Mouse (Mus musculus) embryonic facial prominence, embryonic 15.5 days (tissue): ENCODE measurements at regions not wholly inside any gene's neighbourhood (a gene's known extent, or its start where the extent isn't known, plus 50 kb on each side); places are given as distances from the start of the nearest gene placed in this dataset.

Experiments used
- ATAC-seq: fragments of 200-750 bp; cut with Nextera tagmentation; 2 replicates; pipeline ENCODE4 v1.8.0; 2017; ENCODE audit warnings: low read depth, moderate TSS enrichment; ENCODE audit not compliant: insufficient number of reproducible peaks, low FRiP score, low TSS enrichment
- H3K27ac ChIP-seq: fragments of 300-500 bp; sonication (generic); replicated peaks from 2 replicates; pipeline ENCODE4 v1.5.1; 2015; ENCODE audit warnings: mild to moderate bottlenecking, inconsistent platforms
- H3K27me3 ChIP-seq: fragments of 300-500 bp; sonication (generic); 2 replicates; pipeline ENCODE4 v1.6.1; 2015; ENCODE audit warnings: inconsistent platforms
- H3K36me3 ChIP-seq: fragments of 300-500 bp; sonication (generic); 2 replicates; pipeline ENCODE4 v1.6.1; 2015; ENCODE audit warnings: mild to moderate bottlenecking, inconsistent platforms
- H3K4me1 ChIP-seq: fragments of 300-500 bp; sonication (generic); 2 replicates; pipeline ENCODE4 v1.6.1; 2015; ENCODE audit warnings: inconsistent platforms
- H3K4me2 ChIP-seq: fragments of 300-500 bp; sonication (generic); replicated peaks from 2 replicates; pipeline ENCODE4 v1.6.1; 2015; ENCODE audit warnings: mild to moderate bottlenecking, inconsistent platforms
- H3K4me3 ChIP-seq: fragments of 300-500 bp; sonication (generic); replicated peaks from 2 replicates; pipeline ENCODE4 v1.5.1; 2015; ENCODE audit warnings: mild to moderate bottlenecking, inconsistent platforms
- H3K9ac ChIP-seq: fragments of 300-500 bp; sonication (generic); 2 replicates; pipeline ENCODE4 v1.6.1; 2015; ENCODE audit warnings: inconsistent platforms
- H3K9me3 ChIP-seq: fragments of 300-500 bp; sonication (generic); replicated peaks from 2 replicates; pipeline ENCODE4 v1.6.1; 2016; ENCODE audit warnings: inconsistent platforms
- WGBS: fragments of 180-500 bp; shearing (Covaris S2); methylation state at CpG from one replicate; pipeline ENCODE4 v1.1.7; 2015; 5-methylcytosine and 5-hydroxymethylcytosine counted together

DNA sequence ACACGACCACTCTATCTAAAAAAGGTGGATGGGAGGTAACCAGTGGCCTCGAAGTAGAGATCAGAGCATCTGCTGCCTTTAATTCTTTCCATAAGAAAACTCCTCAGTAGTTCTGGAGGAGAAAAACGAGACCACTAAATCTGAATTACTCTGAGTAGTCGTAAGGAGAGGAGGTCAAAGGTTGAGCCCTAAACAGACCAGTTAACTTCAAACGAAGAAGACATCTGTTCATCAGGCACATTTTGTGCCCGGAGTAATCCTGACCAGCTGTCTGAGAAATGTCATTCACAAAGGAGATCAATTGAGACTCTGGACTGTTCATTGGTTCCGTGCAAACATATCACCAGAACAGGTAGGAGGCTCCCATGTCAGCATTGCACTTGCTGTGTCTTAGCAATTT lies 592.0 kb downstream of the Adgrl2 start:
- Histone ChIP-seq H3K4me3 (no peak overlapping the region), H3K27ac (no peak overlapping the region), H3K4me1 (no peaks in the 10 kb centered on the region), H3K9ac (no peak overlapping the region), H3K9me3 (no peaks in the 10 kb centered on the region), H3K27me3 (no peaks in the 10 kb centered on the region), H3K4me2 (no peak overlapping the region), H3K36me3 (no peaks in the 10 kb centered on the region)
- no peak for ATAC-seq
- WGBS = 19% methylated on average over 7 of the region's 7 CpGs

DNA sequence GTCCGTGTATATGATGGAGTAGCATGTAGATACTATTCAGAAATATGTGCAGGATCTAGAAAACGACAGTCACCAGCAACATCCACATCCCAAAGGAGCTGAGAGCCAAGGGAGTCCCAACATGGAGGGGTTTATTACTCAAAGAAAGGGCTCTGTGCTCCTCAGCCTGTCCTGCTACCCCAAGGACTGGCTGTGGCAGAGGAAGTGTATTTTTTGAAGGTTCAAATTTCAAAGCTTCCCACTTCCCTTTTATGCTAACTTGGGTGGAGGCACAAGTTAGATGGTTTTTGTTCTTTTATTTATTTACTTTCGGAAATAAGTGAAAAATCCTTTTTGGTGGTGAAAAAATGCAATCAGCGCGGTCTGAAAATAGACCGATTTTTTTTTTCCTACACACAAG lies 602.8 kb downstream of the Adgrl2 start:
- Histone ChIP-seq H3K9me3 (no peaks in the 10 kb centered on the region), H3K4me2 (no peak overlapping the region), H3K27me3 (no peaks in the 10 kb centered on the region), H3K36me3 (no peaks in the 10 kb centered on the region), H3K27ac (no peak overlapping the region), H3K4me3 (no peak overlapping the region), H3K9ac (no peak overlapping the region), H3K4me1 (peaks cover 5% of the 10 kb centered on the region; the same call in 1 of the 2 replicates)
- ATAC-seq = no peak
- 35% methylated on average over 6 of the region's 6 CpGs for WGBS

- no peak for ATAC-seq
- H3K27me3 ChIP-seq = no peaks in the 10 kb centered on the region
- H3K9ac ChIP-seq = no peak overlapping the region
- H3K9me3 ChIP-seq = no peaks in the 10 kb centered on the region
- H3K4me1 ChIP-seq = peaks cover 5% of the 10 kb centered on the region; the same call in 1 of the 2 replicates
- H3K36me3 ChIP-seq = no peaks in the 10 kb centered on the region
- no peak overlapping the region for H3K4me2 ChIP-seq
- no peak overlapping the region for H3K27ac ChIP-seq
- 95% methylated on average over 7 of the region's 7 CpGs for WGBS
- H3K4me3 ChIP-seq = no peak overlapping the region
These were observed 604.6 kb downstream of the Adgrl2 start for GRCm38 (mm10) chr3:148385712-148386111.

DNA sequence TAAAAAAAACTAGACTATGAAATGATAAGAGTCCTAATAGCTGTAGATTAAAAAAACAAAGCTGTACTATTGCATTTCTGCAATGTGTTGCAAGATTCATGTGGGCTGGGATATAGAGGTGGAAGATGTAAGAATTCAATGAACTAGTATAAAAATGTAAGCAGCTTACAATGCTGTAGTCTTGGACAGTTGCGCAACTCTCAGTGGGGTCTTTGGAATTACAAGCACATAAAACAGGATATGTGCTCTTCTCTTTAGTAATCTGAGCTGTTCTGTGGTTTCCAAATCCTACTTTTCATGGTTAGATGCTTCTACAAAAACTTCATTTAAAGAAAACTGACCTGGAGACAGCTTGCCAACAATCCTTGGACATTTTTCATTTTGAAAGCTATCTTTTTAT lies 609.3 kb downstream of the Adgrl2 start:
- no peak for ATAC-seq
- Histone ChIP-seq H3K36me3 (no peaks in the 10 kb centered on the region), H3K27me3 (no peaks in the 10 kb centered on the region), H3K9ac (no peak overlapping the region), H3K4me2 (no peak overlapping the region), H3K9me3 (no peaks in the 10 kb centered on the region), H3K27ac (no peak overlapping the region), H3K4me1 (no peaks in the 10 kb centered on the region), H3K4me3 (no peak overlapping the region)
- WGBS = 56% methylated on average over 1 of the region's 1 CpGs

- Histone ChIP-seq H3K4me3 (no peak overlapping the region), H3K27me3 (no peaks in the 10 kb centered on the region), H3K4me1 (no peaks in the 10 kb centered on the region), H3K9ac (no peak overlapping the region), H3K36me3 (no peaks in the 10 kb centered on the region), H3K27ac (no peak overlapping the region), H3K9me3 (no peaks in the 10 kb centered on the region), H3K4me2 (no peak overlapping the region)
- ATAC-seq = no peak
- 85% methylated on average over 5 of the region's 5 CpGs for WGBS
These were observed 627.0 kb downstream of the Adgrl2 start for GRCm38 (mm10) chr3:148363331-148363730.

DNA sequence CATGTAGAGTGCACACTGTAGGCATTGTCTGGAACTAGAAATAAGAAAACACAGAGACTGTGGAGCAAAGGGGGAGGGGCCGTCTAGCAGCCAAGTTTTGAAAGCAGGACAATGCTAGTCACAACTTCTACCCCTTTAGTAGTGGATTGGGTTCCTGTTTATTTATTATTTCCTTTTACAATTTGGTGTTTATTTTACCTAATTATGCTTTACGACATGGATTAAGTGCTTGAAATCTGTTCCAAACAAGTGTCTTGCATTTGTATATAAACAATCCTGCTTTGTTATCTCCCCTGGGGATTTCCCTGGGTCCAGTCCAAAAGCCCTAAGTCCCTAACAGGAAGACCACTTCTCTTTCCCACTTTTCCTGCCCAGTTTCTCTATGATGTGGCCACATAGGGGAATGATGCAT lies 627.9 kb downstream of the Adgrl2 start:
- ATAC-seq = no peak
- WGBS = 37% methylated on average over 2 of the region's 2 CpGs
- H3K4me2 ChIP-seq = no peak overlapping the region
- no peaks in the 10 kb centered on the region for H3K36me3 ChIP-seq
- no peak overlapping the region for H3K9ac ChIP-seq
- no peak overlapping the region for H3K27ac ChIP-seq
- no peaks in the 10 kb centered on the region for H3K4me1 ChIP-seq
- H3K4me3 ChIP-seq = no peak overlapping the region
- H3K9me3 ChIP-seq = no peaks in the 10 kb centered on the region
- H3K27me3 ChIP-seq = no peaks in the 10 kb centered on the region

GRCm38 (mm10) chr3:148343633-148344361 lies 646.6 kb downstream of the Adgrl2 start:
- no peaks in the 10 kb centered on the region for H3K27me3 ChIP-seq
- 26% methylated on average over 10 of the region's 10 CpGs for WGBS
- ATAC-seq = no peak
- H3K4me2 ChIP-seq = peak overlapping the region; percentile 15; the same call in 1 of the 2 replicates
- no peaks in the 10 kb centered on the region for H3K9me3 ChIP-seq
- H3K9ac ChIP-seq = no peak overlapping the region
- H3K4me1 ChIP-seq = peaks cover 12% of the 10 kb centered on the region
- H3K4me3 ChIP-seq = no peak overlapping the region
- peak overlapping the region; percentile 48; the same call in 1 of the 2 replicates for H3K27ac ChIP-seq
- H3K36me3 ChIP-seq = no peaks in the 10 kb centered on the region

DNA sequence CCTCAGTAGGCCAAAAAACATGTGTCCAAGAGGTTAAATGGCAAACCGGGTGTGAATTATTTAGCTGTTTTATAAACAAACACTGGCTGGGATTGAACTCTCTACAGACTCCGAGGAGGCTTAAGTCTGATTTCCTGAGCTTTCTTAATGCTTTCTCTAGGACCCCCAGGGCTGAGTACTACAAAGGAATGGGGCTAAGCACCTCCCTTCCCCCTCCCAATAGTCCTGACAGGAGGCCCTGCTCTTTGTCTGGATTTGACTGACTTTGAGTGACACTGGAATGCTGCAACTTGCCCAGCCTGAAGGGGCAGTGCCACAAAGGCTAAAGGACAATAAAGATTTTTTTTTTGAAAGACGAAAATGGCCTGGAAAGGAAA lies 647.1 kb downstream of the Adgrl2 start:
- Histone ChIP-seq H3K9me3 (no peaks in the 10 kb centered on the region), H3K36me3 (no peaks in the 10 kb centered on the region), H3K4me3 (no peak overlapping the region), H3K9ac (no peak overlapping the region), H3K27ac (0 out of 2 replicates have a peak overlapping the region, but pooled peaks have one; percentile 48), H3K27me3 (no peaks in the 10 kb centered on the region), H3K4me2 (0 out of 2 replicates have a peak overlapping the region, but pooled peaks have one; percentile 15), H3K4me1 (peaks cover 12% of the 10 kb centered on the region)
- no peak for ATAC-seq
- WGBS = 11% methylated on average over 3 of the region's 3 CpGs

- H3K27me3 ChIP-seq = no peaks in the 10 kb centered on the region
- WGBS = 66% methylated on average over 2 of the region's 2 CpGs
- no peaks in the 10 kb centered on the region for H3K9me3 ChIP-seq
- no peak overlapping the region for H3K4me3 ChIP-seq
- H3K36me3 ChIP-seq = no peaks in the 10 kb centered on the region
- H3K27ac ChIP-seq = no peak overlapping the region
- peaks cover 28% of the 10 kb centered on the region for H3K4me1 ChIP-seq
- no peak for ATAC-seq
- no peak overlapping the region for H3K9ac ChIP-seq
- H3K4me2 ChIP-seq = no peak overlapping the region
These were observed 651.1 kb downstream of the Adgrl2 start for GRCm38 (mm10) chr3:148339258-148339657.

- H3K4me1 ChIP-seq = peaks cover 16% of the 10 kb centered on the region
- no peak overlapping the region for H3K9ac ChIP-seq
- ATAC-seq = no peak
- no peaks in the 10 kb centered on the region for H3K9me3 ChIP-seq
- H3K4me3 ChIP-seq = no peak overlapping the region
- H3K27ac ChIP-seq = no peak overlapping the region
- no peaks in the 10 kb centered on the region for H3K36me3 ChIP-seq
- H3K27me3 ChIP-seq = no peaks in the 10 kb centered on the region
- H3K4me2 ChIP-seq = peak overlapping the region; percentile 36
- WGBS = 22% methylated on average over 6 of the region's 6 CpGs
These were observed 653.7 kb downstream of the Adgrl2 start for GRCm38 (mm10) chr3:148336640-148337039.

- no peaks in the 10 kb centered on the region for H3K9me3 ChIP-seq
- no peak for ATAC-seq
- no peak overlapping the region for H3K27ac ChIP-seq
- H3K9ac ChIP-seq = no peak overlapping the region
- 11% methylated on average over 15 of the region's 15 CpGs for WGBS
- peak overlapping the region; percentile 36 for H3K4me2 ChIP-seq
- H3K36me3 ChIP-seq = no peaks in the 10 kb centered on the region
- peak overlapping the region; percentile 20 for H3K4me3 ChIP-seq
- H3K27me3 ChIP-seq = no peaks in the 10 kb centered on the region
- H3K4me1 ChIP-seq = peaks cover 16% of the 10 kb centered on the region
These were observed 654.3 kb downstream of the Adgrl2 start for GRCm38 (mm10) chr3:148336091-148336511.

- Histone ChIP-seq H3K27ac (no peak overlapping the region), H3K36me3 (no peaks in the 10 kb centered on the region), H3K27me3 (no peaks in the 10 kb centered on the region), H3K9ac (no peak overlapping the region), H3K9me3 (no peaks in the 10 kb centered on the region), H3K4me3 (no peak overlapping the region), H3K4me2 (peak overlapping the region; percentile 36; the same call in 1 of the 2 replicates), H3K4me1 (peaks cover 16% of the 10 kb centered on the region)
- 56% methylated on average over 7 of the region's 7 CpGs for WGBS
- no peak for ATAC-seq
These were observed 654.7 kb downstream of the Adgrl2 start for GRCm38 (mm10) chr3:148335654-148336053.
